Mouse (Mus musculus): ENCODE data around the gene Cyp2d9. TPM values are rescaled to one million over a fixed set of nuclear protein-coding genes. Genes with fewer than 3 reads are reported as not detected.

Cyp2d9 gene
- polyA plus RNA-seq, 1 experiment: 1.3 TPM

DNA sequence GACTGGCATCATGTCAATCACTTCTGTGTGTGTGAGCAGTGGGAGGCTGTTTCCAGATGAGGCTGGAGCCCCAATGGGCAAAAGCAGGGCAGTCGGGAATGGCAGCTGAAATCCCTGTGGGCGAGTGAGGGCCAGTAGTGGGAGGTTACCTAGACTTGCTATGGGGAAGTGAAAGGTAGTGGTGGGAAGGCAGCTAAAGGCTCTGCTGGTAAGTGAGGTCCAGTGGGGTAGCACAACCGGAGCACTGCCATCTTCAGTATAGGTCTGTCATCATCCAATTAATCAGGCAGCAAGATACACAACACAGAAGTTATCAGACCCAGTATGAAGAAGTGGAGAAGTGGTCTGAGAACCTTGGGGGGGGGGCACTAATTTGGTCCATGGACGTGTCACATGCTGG lies 25.7 kb upstream of the Cyp2d9 start:
- TF ChIP-seq CTCF (IDR thresholded peaks at IDR 0.05; ENCODE audit: insufficient read depth, low read length): no peak
- TF ChIP-seq POLR2A (IDR thresholded peaks at IDR 0.05; ENCODE audit: borderline replicate concordance, extremely low read depth, low read depth, low read length): no peak
- DNase-seq: no peak
- Histone ChIP-seq H3K4me3 (replicated peaks; ENCODE audit: extremely low read depth, low read depth, low read length) (no peak overlapping the region), H3K4me1 (ENCODE audit: control insufficient read depth, insufficient read depth, low read length) (no peaks in the 10 kb centered on the region)
- 77% methylated on average over 4 of the region's 4 CpGs for WGBS

DNA sequence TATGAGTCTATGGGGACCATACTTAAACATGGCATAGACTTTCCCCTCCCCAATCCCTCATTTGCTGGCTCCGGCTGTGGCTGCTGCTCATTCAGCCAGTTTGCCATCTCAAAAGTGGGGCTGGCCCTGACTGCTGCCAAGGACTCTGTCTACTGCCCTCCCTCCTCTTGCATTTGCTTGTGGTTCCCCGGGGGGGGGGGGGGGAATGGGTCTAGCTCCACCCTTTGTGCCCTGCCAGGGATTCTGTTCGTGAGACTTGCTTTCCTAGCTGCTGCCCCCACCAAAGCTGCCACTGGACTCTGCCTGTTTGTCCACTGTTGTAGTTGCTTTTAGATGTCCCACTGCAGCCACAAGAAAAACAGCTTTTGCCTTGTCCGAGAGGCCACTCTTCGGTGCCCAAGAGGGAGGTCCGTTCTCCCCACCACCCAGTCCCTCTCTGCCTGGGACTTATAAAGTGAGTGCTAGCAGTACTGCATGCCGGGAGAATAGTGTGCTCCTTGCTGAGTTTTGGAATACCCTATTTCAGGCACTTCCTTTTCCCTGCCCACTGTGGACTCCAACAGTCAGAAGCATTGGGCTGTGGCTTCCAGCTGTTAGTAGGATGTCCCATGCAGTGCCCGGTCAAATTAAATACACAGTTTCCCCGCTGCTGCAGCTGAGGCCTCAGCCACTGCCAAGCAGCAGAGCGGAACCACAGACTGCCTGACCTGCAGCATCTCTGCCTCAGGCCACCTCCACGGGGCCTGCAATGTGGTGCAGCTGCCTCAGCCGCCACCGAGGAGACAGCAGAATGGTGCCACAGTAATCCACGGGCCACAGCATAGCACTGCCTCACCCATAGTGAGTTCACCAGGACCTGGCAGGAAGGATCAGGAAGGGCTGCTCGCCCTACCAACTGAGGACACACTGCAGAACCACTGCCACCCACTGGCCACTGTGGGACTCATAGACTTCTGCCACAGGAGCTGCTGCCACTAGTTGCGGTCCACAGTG lies 16.1 kb upstream of the Cyp2d9 start:
- peak overlapping the region; percentile 44 for H3K4me3 ChIP-seq (replicated peaks; ENCODE audit: extremely low read depth, low read depth, low read length)
- TF ChIP-seq CTCF (IDR thresholded peaks at IDR 0.05; ENCODE audit: insufficient read depth, low read length) (peak; percentile 96), POLR2A (IDR thresholded peaks at IDR 0.05; ENCODE audit: borderline replicate concordance, extremely low read depth, low read depth, low read length) (peak; percentile 61; the same call in 1 of the 2 replicates)
- peak; percentile 77 for DNase-seq
- WGBS: 24% methylated on average over 16 of the region's 16 CpGs
- H3K4me1 ChIP-seq (ENCODE audit: control insufficient read depth, insufficient read depth, low read length): no peaks in the 10 kb centered on the region

DNA sequence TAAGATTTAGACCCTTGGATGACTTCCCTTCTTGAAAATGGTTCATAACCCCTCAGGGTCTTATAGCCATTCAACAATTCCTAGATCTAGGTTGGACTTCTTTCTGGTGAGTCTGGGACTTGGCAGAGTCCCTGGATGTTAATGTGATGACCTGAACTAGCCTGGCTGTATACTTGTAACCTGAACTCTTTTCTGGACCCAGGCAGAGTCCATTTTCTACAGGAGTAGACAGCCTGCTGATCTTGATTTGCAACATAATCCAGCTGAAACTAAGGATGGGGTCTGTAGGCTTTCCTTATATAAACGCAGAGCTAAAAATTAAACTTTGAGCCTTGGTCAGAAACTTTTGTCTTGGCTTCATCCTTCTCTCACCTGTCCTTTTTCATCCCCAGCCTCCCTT lies 14.6 kb upstream of the Cyp2d9 start:
- no peaks in the 10 kb centered on the region for H3K4me1 ChIP-seq (ENCODE audit: control insufficient read depth, insufficient read depth, low read length)
- H3K4me3 ChIP-seq (replicated peaks; ENCODE audit: extremely low read depth, low read depth, low read length): no peak overlapping the region
- no peak for TF ChIP-seq CTCF (IDR thresholded peaks at IDR 0.05; ENCODE audit: insufficient read depth, low read length)
- TF ChIP-seq POLR2A (IDR thresholded peaks at IDR 0.05; ENCODE audit: borderline replicate concordance, extremely low read depth, low read depth, low read length): no peak
- no peak for DNase-seq
- 81% methylated on average over 1 of the region's 1 CpGs for WGBS

DNA sequence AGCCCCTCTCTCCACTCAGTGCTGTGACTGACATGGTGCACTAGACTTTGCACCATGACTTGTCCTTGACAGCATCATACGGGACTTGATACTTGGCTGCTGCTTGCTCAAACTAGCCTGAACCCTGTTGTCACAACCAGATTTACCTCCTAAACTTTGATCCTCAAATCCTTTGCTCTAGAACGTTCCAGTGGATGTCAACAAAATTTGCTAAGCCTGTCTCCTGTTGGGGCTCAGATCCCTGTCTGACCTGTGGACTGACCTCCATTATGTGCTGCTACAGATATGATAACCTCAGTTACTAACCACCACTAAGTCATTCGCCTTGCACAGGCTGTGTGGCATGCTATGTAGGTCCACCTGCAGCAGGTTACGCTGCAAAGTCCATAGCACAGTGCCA lies 10.3 kb upstream of the Cyp2d9 start:
- H3K4me3 ChIP-seq (replicated peaks; ENCODE audit: extremely low read depth, low read depth, low read length): no peak overlapping the region
- no peak for DNase-seq
- no peaks in the 10 kb centered on the region for H3K4me1 ChIP-seq (ENCODE audit: control insufficient read depth, insufficient read depth, low read length)
- 64% methylated on average over 4 of the region's 4 CpGs for WGBS
- TF ChIP-seq POLR2A (IDR thresholded peaks at IDR 0.05; ENCODE audit: borderline replicate concordance, extremely low read depth, low read depth, low read length) (no peak), CTCF (IDR thresholded peaks at IDR 0.05; ENCODE audit: insufficient read depth, low read length) (no peak)

DNA sequence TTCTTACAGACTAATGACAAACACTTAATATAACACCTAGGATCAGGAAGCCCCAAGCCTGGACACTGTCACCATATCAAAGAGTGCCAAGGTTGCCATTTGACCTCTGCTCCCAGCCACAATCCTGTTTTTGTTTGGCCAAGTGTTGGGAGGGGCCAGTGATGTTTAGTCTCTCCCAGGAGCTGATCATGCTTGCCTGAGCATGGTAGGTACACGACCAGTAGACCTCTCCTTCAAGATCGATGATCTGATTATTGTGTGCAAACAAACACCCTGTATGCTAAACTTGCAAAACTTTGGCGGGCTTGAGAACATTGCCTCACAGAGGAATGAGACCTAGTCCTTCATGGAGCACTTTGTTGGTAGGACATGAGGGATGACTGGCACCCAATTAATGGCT lies 9.8 kb upstream of the Cyp2d9 start:
- no peak for TF ChIP-seq CTCF (IDR thresholded peaks at IDR 0.05; ENCODE audit: insufficient read depth, low read length)
- 67% methylated on average over 3 of the region's 3 CpGs for WGBS
- H3K4me3 ChIP-seq (replicated peaks; ENCODE audit: extremely low read depth, low read depth, low read length): no peak overlapping the region

DNA sequence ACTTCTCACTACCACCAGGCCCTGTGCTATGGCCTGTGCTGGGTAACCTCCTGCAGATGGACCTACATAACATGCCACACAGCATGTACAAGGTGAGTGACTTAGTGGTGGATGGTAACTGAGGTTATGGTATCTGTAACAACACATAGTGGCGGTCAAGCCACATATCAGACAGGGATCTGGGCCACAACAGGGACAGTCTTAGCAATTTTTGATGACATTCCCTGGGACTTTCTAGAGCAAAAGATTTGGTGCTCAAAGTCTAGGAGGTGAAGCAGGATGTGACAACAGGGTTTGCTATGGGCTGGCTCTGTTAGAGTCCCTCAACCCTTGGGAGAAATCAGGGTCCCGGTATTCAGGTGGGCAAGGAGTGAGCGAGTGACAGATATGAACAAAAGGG lies 384 bp downstream of the Cyp2d9 start:
- H3K4me1 ChIP-seq (ENCODE audit: control insufficient read depth, insufficient read depth, low read length): no peaks in the 10 kb centered on the region
- DNase-seq: no peak
- H3K4me3 ChIP-seq (replicated peaks; ENCODE audit: extremely low read depth, low read depth, low read length): no peak overlapping the region
- WGBS: 93% methylated on average over 3 of the region's 3 CpGs
- TF ChIP-seq POLR2A (IDR thresholded peaks at IDR 0.05; ENCODE audit: borderline replicate concordance, extremely low read depth, low read depth, low read length) (no peak), CTCF (IDR thresholded peaks at IDR 0.05; ENCODE audit: insufficient read depth, low read length) (no peak)

More for the DNA sequence above, 9.8 kb upstream of the Cyp2d9 start:
- no peaks in the 10 kb centered on the region for H3K4me1 ChIP-seq (ENCODE audit: control insufficient read depth, insufficient read depth, low read length)
- no peak for DNase-seq

DNA sequence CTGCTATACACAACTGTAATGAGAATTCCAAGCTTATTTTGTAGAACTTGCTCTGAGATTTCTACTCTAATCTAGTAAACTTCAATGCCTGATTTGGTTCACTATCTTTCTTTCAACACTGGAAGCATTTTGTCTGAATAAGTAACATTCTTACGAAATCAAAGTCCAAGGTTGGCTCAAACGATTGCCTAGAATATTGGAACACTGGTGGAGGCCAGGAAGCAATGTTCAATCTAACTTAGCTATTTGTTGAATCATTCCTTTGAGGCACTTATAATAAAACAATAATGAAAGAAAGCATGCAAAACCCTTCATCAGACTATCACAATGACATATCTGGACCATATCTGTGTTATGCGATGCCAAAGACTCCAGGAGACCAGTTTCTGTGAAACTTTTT lies 1.3 kb downstream of the Cyp2d9 start:
- WGBS: 79% methylated on average over 3 of the region's 3 CpGs
- no peak for DNase-seq
- no peaks in the 10 kb centered on the region for H3K4me1 ChIP-seq (ENCODE audit: control insufficient read depth, insufficient read depth, low read length)
- no peak for TF ChIP-seq POLR2A (IDR thresholded peaks at IDR 0.05; ENCODE audit: borderline replicate concordance, extremely low read depth, low read depth, low read length)
- no peak for TF ChIP-seq CTCF (IDR thresholded peaks at IDR 0.05; ENCODE audit: insufficient read depth, low read length)
- no peak overlapping the region for H3K4me3 ChIP-seq (replicated peaks; ENCODE audit: extremely low read depth, low read depth, low read length)

DNA sequence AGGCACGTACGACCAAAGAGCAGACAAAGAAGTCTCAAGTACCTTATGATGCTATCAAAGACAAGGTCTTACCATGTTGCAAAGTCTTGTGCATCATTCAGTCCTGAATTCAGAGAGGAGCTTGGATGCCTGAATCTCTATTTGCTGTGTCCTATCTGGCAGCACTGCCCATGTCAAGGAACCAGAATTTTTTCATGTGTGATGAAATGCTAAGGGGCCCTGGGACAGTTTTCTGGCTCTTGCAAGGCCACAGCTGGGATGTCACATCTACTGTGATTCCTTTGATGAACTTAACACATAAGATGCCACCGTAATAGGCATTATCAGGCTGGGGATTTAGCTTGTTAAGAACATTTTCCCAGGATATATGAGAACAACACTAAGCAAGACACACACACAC lies 1.8 kb downstream of the Cyp2d9 start:
- Histone ChIP-seq H3K4me3 (replicated peaks; ENCODE audit: extremely low read depth, low read depth, low read length) (no peak overlapping the region), H3K4me1 (ENCODE audit: control insufficient read depth, insufficient read depth, low read length) (no peaks in the 10 kb centered on the region)
- DNase-seq: no peak
- TF ChIP-seq POLR2A (IDR thresholded peaks at IDR 0.05; ENCODE audit: borderline replicate concordance, extremely low read depth, low read depth, low read length): no peak
- TF ChIP-seq CTCF (IDR thresholded peaks at IDR 0.05; ENCODE audit: insufficient read depth, low read length): no peak
- WGBS: 64% methylated on average over 3 of the region's 3 CpGs

DNA sequence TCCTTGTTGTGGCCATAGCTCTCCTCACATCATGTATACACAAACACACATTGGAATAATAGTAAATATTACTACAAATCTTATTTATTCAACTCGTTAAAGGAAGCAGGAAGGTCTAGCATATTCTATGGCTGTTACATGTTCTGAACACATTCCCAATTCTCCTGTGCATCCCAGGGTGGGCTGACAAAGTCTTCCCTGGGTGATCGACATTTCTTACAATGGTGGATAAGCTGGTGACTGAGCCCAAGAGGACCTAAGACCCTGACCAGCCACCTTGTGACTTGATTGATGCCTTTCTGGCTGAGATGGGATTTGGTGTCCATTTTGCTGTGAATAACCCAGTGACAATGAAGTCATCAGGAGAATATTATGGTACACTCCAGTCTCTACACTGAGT lies 2.4 kb downstream of the Cyp2d9 start:
- TF ChIP-seq CTCF (IDR thresholded peaks at IDR 0.05; ENCODE audit: insufficient read depth, low read length): no peak
- TF ChIP-seq POLR2A (IDR thresholded peaks at IDR 0.05; ENCODE audit: borderline replicate concordance, extremely low read depth, low read depth, low read length): no peak
- DNase-seq: no peak
- Histone ChIP-seq H3K4me3 (replicated peaks; ENCODE audit: extremely low read depth, low read depth, low read length) (no peak overlapping the region), H3K4me1 (ENCODE audit: control insufficient read depth, insufficient read depth, low read length) (no peaks in the 10 kb centered on the region)
- WGBS: 87% methylated on average over 2 of the region's 2 CpGs
